Mouse (Mus musculus) lung, postnatal 14 days (tissue): ENCODE measurements at regions not wholly inside any gene's neighbourhood (a gene's known extent, or its start where the extent isn't known, plus 50 kb on each side); places are given as distances from the start of the nearest gene placed in this dataset.

ENCODE experiments used
- DNase-seq: peaks from one replicate; pipeline ENCODE4 v3.0.0; 2021

DNA sequence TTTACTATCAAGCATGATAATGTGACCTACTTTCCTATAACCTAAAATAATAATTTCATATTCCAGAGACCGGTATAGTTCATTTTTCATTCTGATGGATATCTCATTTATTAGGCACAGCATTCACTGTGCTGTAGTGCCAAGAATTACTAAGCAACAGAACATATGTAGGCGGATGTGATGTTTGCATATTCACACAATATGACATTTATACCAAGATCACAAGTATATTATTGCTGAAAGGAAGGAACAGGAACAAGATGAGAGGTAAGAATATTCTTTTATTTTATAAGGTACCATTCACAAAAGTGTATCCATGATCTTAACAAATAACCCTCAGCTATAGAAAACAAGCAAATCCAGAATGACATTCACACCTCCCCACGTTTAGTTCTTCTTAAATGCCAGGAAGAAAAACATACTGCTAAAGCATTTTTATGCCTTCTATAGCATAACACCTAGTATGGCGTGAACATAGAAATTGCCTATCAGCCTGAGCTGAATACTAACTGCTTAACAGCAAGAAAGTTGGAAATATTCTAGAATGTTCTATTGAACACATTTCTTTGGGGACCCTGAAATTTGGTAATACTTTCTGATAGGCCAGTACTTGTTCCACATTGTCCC, 1062.8 kb upstream of the Acvr2a start:
- no peak for DNase-seq

DNA sequence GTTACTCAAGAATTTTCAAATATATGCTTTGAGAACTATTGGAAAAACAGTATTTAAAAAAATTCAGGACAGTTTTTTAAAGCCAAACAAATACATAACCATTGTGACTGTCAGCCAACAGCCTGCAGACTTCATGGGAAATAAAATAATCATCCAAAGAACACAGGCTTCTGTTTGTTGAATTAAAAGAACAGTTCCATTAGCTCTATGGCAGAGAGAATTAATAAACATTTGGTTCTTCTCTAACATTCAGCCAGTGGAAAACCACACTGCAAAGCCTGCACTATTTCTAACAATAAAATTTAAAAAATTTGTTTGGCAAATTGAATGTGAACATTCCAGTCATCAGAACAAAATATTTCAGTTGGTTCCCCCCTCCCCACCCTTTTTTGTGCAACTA, 1058.2 kb upstream of the Acvr2a start:
- DNase-seq = no peak

- no peak for DNase-seq
These were observed 1057.7 kb upstream of the Acvr2a start for GRCm38 (mm10) chr2:47756248-47756647.

GRCm38 (mm10) chr2:47775766-47776165, 1038.1 kb upstream of the Acvr2a start:
- DNase-seq = no peak

- no peak for DNase-seq
These were observed 1036.9 kb upstream of the Acvr2a start for GRCm38 (mm10) chr2:47776965-47777364.

- DNase-seq = peak; percentile 76
These were observed 1028.1 kb upstream of the Acvr2a start for GRCm38 (mm10) chr2:47785848-47786247.

DNA sequence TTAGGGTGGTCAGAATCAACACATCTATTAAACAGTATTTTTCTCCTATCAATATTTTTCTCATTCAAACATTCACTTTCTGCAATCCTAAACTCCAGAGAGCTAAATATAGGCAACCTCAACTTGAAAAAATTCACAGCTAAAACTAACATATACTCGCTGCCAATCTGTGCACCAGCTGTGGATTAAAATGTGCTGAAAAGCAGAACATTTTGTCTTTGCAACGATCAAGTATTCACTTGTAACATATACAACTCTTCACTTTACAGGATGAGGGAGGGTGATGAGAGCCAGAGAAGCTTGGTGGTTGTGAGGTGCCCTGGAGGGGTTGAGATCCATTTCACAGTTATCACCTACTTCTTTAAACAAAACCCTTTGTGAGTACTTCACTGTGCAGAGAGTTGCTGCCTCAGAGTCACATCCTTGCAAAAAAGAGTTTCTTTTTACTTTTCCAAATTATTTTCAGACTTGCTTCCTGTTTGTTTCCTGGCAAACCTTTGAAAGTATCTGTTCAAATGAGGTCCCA, 991.1 kb upstream of the Acvr2a start:
- no peak for DNase-seq

- DNase-seq = no peak
These were observed 981.4 kb upstream of the Acvr2a start for GRCm38 (mm10) chr2:47832493-47832892.

DNA sequence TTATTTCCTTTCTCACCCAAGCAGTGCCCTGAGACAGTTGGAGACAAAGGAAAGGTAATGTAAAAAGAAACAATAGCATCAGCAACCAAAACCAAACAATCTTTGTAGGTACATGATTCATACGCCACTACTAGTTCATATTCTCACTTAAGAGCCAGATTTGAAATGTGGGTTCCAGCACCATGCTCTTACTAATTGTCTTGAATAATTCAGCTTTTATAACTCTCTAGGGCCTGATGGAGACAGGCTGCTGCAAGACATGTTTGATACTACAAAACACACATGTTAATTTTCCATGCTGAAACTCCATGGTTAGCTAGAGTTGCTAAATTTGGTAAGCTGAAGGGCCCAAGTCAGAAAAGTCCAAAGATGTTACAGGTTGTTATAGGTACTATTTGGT, 980.4 kb upstream of the Acvr2a start:
- no peak for DNase-seq

GRCm38 (mm10) chr2:47834055-47834799, 979.7 kb upstream of the Acvr2a start:
- no peak for DNase-seq

DNA sequence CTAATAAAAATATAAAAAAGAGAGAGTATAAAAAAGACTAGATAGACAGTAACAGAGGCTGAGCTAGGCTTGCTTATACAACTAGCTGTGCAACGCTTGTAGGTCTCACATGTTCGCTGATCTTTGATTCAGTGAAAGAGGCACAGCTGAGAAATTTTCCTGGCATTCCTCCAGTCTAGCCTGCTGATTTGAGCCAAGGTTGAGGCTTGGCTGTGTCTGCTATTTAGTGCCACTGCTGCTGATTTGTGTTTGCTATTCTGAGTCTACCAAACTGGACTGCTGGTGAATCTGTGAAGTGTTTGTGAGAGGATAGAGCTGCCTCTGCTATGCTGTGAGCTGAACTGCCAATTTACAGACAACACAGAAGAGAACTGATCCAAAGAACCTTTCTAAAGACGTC, 956.7 kb upstream of the Acvr2a start:
- peak; percentile 37 for DNase-seq

- no peak for DNase-seq
These were observed 951.5 kb upstream of the Acvr2a start for GRCm38 (mm10) chr2:47862446-47862845.

DNA sequence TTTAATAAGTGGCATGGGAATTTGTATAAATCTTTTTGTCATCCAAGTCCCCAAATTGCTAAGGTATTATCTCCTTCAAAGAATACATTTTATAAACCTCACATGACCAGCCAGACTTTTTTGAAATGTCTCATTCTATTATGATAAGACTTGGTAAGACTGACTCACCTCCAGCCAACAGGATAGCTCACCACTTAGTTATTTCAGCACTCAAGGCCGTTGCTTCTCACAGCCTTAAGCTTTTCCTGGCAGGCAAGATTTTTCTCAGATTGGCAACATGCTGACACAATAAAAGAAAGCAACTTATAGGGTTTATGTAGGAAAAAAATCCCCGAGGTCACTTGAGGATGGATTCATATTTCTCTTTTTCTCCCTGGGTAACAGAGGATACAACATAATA, 935.9 kb upstream of the Acvr2a start:
- DNase-seq = no peak

DNA sequence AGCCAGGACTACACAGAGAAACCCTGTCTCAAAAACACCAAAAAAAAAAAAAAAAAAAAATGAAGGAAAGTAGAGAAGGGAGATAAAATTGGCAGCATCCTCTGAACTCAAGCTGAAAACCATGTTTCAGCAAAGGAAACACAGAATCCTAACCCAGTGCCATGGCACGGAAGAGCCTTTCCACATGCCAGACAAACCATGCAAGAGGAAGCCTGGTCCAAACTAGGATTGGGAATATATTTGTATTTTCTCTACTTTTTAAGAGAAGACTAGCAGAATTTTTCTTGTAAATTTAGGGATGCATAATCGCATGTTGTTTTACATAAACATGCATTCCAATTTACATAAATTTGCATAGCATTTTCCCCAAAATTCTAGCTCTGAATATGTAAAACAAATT, 934.8 kb upstream of the Acvr2a start:
- no peak for DNase-seq

DNA sequence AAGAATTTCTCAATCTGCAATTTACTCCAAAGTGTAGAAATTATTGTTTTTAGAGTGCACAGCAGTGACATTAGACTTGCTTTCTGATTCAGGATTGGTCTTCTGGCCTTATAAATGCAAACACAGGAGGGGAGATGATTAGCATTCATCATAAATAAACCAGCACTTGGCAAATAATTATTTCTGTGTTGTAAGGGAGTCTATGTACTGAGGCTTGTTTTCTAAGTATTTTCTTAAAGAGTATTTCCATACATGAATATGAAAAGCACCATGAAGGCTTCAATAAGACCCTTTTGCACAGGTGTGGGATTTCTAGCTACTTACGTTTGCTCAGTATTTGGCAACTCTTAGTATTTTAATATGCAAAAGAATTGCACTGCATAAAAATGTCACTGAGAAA, 934.1 kb upstream of the Acvr2a start:
- no peak for DNase-seq

- DNase-seq = no peak
These were observed 925.7 kb upstream of the Acvr2a start for GRCm38 (mm10) chr2:47888166-47888565.

- DNase-seq = no peak
These were observed 922.5 kb upstream of the Acvr2a start for GRCm38 (mm10) chr2:47891366-47891765.

DNA sequence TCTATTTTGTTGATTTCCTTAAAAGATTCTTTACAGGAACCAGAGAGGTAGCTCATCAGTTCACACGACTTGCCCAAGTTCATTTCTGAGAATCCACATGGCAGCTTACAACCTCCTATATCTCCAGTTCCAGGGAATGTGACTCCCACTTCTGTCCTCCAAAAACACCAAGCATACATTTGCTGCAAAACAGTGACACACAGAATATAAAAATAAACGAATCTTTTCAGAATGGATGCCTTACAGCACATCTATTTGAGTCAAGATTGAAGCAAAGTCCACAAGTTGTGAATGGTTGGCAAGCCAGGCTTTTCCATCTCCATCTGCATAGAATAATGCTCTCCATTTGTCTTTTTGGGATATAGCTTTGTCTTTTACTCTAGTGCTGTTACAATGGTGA, 921.0 kb upstream of the Acvr2a start:
- DNase-seq = no peak

DNA sequence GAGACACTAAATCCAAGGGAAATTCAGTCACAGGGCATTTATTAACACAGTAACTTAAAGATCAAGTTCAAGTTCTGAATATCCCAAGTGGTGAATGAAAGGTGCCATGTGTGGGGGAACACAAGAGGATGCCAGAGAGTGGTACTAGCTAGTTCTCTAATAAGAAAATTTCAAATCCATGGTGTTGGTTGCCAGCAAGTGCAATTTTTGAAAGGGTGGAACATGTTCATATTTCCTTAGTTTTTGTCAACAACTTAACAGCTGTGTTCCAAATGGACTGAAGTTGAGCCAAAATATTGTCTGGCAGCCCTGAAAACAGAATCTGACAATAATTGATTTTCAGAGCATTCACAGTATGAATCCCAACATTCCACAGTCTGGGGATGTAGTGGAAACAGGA, 919.1 kb upstream of the Acvr2a start:
- DNase-seq = peak; percentile 10

GRCm38 (mm10) chr2:47914270-47914669, 899.6 kb upstream of the Acvr2a start:
- DNase-seq = no peak

DNA sequence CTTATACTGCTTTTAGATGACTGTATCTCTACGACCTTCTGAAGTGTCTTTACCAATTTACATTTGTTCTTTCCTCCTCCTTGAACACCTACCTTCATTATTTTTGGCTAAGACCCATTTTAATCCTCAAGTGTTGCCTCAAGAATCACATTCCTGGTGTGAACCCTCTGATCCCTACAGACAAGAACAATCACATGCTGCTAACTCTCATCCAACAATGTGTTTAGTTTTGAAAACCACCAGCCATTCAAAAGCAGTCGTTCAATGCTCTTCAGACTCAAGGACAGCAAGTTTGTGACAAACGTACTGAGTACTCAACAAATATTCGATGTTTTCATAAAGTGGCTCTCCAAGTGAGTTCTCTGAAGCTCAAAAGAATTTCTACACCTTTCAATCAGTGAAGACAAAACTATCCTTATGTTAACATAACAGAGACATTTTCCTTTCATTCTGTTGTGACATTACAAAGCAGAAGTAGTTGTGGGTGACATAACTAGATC, 898.9 kb upstream of the Acvr2a start:
- DNase-seq = peak; percentile 24

- DNase-seq = no peak
These were observed 890.9 kb upstream of the Acvr2a start for GRCm38 (mm10) chr2:47922965-47923364.

GRCm38 (mm10) chr2:47926620-47927019, 887.3 kb upstream of the Acvr2a start:
- no peak for DNase-seq

DNA sequence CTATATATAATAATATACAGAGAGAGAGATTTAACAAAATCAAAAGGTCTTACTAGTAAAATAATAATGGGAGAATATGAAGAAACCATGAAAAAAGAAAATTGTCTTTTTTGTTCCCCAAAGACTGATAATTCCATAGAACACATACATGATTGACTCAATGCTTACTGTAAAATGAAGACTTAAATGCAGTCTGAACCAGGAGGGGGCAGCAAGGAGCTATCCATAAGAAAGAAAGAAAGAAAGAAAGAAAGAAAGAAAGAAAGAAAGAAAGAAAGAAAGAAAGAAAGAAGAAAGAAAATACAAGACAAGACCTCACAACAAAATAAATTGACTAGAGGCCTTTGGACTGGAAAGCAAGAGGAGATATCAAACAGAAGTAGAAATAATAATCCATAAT, 868.8 kb upstream of the Acvr2a start:
- DNase-seq = peak; percentile 32
